Mouse (Mus musculus) colon, adult 2 months (tissue): ENCODE data around the gene Kcnh8. TPM values are rescaled to one million over a fixed set of nuclear protein-coding genes. Genes with fewer than 3 reads are reported as not detected.

Source experiments
- polyA plus RNA-seq: library from polyadenylated mRNA; depleted of rRNA; stranded (reverse); fragments of >200 nt; gene quantifications from 2 replicates; pipeline ENCODE4 v1.2.3, GENCODE M21; 2012; rRNA removed

The Kcnh8 gene
- polyA plus RNA-seq = 0.21 and 0.31 TPM in 2 replicates

DNA sequence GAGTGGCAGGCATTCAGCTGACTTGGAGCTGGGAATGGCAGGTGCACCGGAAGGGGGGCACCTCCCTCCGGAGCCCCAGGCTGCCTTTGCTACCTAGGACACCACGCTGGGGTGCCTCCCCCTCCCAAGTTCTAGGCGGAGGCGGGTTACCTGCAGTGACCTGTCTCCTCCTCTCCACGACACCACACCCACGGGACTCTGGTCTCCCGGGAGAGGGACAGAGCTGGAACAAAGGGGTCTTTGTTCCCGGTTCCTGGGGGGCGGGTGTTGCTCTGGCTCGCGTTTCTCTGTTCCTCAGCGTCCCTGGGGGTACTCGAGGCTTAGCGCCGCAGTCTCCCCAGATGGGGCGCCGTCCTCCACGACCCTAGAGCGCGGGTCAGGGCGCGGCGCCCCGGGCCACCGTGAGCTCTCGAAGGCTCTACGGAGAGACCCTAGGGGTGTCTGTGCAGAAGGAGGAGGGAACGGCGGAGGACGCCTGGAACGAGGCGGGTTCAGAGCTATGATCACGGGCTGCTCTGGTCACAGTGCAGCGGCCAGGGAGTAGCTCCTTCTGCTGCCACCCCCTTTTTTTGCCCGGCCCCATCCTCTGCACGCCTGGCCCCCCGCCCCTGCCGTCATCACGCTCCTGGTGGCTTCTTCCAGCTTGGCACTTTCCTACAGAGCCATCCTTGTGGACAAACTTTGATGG, at the start of gene Kcnh8:
TSS of gene Kcnh8 (plus strand) at position 617 of the 688 bp plus-strand sequence.

